Mouse (Mus musculus) thymus, adult 2 months (tissue): ENCODE results near the gene Psmd14.
A peak's percentile ranks its signal among the peaks of the same experiment; 100 is the strongest.

ENCODE experiments used
- CTCF ChIP-seq: fragments of 200-500 bp; IDR thresholded peaks from 2 replicates; pipeline ENCODE4 v1.5.1; 2012; ENCODE audit warnings: mild to moderate bottlenecking, control low read depth, low read length, moderate library complexity, borderline replicate concordance; ENCODE audit not compliant: control insufficient read depth, poor library complexity, insufficient read depth; ENCODE audit errors: extremely low read depth
- POLR2A ChIP-seq: fragments of 200-500 bp; IDR thresholded peaks from 2 replicates; pipeline ENCODE4 v1.6.1; 2012; ENCODE audit warnings: mild to moderate bottlenecking, low read length, control low read depth, moderate library complexity; ENCODE audit not compliant: control insufficient read depth, poor library complexity, insufficient read depth; ENCODE audit errors: extremely low read depth

- no peak for TF ChIP-seq CTCF
- peak; percentile 36; the same call in 1 of the 2 replicates for TF ChIP-seq POLR2A
Observed at GRCm38 (mm10) chr2:61711108-61712040, at the start of gene Psmd14.
